Mouse (Mus musculus) left cerebral cortex, postnatal 36 days (tissue): ENCODE measurements around the gene Sipa1l3. TPM values are rescaled to one million over a fixed set of nuclear protein-coding genes. Genes with fewer than 3 reads are reported as not detected.

Experiments used
- DNase-seq, 2 experiments: peaks; one replicate each; pipeline ENCODE4 v3.0.0; 2021 to 2022; ENCODE audit warnings: low spot score in 2 of 2, mixed read lengths in 1 of 2
- intact Hi-C: fragments of 180-260 bp; cut with DNase I; formaldehyde crosslinking; loops from one replicate; pipeline ENCODE4 v1.15.1; 2025
- total RNA-seq, 2 experiments: library from RNA; stranded (reverse); gene quantifications; 2 replicates each; pipeline ENCODE4 v1.2.3; 2021

Gene Sipa1l3
- total RNA-seq, 2 experiments from 2014 or later = 41.2 to 65.2 TPM

DNA sequence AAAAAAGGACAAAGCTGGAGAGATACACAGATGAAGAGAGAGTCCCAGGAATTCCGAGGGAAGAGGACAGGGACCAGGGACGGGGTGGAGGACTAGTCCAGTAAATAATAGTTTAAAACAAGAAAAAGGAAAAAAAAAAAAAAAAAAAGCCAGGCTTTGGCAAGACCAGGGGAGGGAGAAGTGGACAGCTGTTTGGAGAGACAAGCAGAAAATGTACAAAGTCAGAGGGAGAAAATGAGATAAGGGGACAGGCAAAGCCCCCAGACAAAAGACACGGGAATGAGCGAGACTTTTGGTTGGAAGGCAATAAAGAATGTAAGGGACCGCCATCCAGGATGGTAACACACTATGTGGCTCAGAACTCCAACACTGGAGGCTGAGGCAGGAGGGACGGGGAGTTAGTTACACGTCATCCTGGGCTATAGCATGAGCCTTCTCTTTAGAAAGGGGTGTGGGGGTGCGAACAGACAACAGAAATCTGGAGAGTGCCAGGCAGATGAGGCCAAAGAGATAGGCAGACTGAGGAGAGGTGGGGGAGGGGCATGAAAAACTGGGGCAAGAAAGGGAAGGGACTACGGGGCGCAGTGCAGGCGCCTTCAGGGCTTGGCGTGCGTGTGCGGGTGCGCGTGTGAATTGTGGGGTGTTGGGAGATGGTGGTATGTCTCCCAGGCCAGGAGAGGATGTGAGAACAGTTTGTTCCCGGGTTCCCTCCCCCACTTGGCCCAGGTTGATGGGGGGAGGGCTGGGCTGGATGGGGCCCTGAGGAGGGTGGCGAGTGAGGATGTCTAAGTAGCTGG is 200.1 kb downstream of the Sipa1l3 start:
- DNase-seq = peak; percentile 71
- intact Hi-C loops = loop anchor here (5.0 kb wide), 1 partner anchor 44 kb away; no protein-coding TSS in a partner anchor

DNA sequence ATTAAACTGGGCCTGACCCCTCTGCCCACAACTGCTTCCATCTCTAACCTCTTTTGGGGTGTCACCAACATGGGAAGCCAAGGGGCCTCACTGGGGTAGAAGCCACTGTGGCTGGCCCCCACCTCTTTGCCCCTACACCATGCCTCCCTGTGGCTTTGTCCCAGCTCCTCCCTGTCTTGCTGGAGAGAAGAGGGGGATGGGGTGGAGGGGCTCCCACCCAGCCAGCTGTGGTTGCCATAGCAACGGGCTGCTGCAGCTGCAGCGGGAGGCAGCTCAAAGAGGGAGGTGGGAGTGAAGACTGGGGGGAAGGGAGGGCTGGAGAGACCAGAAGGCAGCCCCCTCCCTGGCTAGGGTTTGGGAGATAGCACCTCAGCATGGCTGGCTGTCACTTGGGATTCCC is 200.9 kb downstream of the Sipa1l3 start:
- no peak for DNase-seq
- intact Hi-C loops = loop anchor here (5.0 kb wide), 1 partner anchor 45 kb away; no protein-coding TSS in a partner anchor

DNA sequence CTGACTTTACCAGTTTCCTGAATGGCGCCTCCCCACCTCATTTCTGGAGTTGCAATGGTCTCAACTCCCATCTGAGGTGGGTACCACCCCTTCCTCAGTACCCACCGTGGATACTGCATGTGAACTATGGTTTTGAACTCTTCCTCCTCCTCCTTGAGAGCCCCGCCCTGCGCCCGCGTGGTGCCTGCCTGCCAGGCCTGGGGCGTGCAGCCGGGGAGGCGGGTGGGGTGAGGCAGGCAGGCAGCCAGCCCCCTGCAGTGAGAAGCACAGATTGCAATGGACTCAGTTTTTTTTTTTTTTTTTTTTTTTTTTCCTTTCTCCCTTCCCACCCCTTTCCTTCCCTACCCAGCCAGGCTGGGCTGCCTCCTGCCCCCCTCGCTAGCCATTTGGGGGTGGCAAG is 201.5 kb downstream of the Sipa1l3 start:
- intact Hi-C loops = loop anchor here (1.0 to 5.0 kb wide), 2 partner anchors 28 to 45 kb away; no protein-coding TSS in a partner anchor
- DNase-seq = peak; percentile 79 to 88

DNA sequence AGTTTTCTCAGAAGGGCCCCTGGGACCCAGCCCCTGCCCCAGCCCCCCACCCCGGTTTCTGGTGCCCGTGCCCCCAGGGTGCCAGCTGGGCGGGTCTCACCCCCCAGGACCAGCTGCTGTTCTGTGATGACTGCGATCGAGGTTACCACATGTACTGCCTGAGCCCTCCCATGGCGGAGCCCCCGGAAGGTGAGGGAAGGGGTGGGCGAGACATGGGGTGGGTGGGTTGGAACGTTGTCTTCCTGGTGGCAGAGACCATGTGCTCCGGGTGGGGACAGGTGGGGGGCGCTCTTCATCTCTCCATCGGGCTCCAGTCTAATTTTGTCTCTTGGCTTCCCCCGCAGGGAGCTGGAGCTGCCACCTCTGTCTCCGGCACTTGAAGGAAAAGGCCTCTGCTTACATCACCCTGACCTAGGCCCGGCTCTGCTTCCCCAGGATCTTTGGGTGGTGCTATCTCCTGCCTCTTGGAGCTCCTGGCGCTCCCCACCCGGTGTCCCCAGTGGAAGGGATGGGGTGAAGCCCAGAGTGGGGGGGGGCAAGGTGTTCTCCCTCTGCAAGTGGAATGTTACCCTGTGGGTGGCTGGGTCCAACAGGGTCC is 202.2 kb downstream of the Sipa1l3 start:
- intact Hi-C loops = loop anchor here (1.0 to 5.0 kb wide), 2 partner anchors 29 to 46 kb away; no protein-coding TSS in a partner anchor
- DNase-seq = peak in 1 of 2 experiments; percentile 65

DNA sequence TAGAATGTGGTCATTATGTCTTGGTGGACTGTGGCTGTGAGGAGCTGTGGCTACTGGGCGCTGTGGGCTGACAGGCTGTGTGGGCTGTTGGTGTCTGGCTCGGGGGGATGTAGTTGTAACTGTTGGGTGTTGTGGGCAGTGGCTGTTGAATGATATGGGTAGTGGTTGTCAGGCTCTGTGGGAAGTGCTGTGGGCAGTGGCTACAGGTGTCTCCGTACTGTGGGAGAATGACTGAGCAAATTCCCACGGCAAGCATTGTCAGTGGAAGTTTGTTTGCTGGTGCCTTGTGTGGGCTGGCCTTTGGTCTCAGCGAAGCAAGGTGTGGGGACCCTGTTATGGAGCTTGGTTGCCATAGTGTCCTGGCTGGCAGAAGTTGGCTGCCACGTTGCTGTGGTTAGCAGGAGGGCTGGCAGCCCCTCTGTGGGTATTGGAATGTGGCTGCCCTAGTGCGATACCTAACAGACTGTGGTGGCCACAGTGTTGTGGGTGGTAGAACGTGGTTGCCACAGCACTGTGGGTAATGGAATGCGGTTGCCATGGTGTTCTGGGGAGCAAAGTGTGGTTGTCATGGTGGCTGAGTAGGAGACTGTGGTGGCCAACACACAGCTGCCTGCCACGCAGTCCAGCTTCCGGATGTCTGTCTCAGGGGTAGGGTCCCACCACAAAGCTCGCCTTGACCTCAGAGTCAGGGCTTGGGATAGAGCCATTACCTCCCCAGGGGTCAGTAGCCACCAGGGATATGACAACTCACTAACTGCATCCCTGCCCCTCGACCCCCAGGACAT is 203.4 kb downstream of the Sipa1l3 start:
- intact Hi-C loops = loop anchor here (5.0 kb wide), 1 partner anchor 47 kb away; no protein-coding TSS in a partner anchor

DNA sequence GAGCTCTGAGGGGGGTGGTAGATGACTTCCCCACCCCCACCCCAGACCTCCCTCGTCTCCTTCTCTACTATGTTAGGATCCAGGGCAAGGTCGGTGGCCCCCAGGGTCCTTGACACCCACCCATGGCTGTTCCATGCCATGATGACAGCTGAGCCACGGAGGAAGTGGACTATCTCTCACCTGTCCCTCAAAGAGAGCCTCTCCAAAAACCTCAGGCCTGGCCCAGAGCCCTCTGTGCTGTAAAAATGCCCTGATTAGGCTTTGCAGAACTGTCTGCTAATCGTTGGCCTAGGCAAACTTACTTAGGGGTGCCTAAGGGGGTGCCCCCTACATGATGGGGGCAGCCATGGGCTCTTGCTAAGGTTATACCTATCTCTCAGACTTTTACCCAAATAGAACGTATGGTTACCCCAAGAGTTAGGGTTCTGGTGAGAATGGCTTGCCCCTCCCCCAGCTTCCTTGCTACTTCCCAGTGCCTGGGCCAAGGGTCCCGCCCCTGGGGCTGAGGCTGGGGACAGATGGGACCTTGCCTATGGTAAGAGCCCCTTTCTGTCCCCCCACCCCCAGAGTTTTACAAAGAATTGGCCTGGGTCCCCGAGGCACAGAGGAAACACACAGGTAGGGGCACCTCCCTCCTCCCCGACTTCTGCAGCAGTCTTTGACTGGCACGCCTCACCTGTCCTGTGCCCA is 204.7 kb downstream of the Sipa1l3 start:
- intact Hi-C loops = no loop called here
- DNase-seq = no peak

More for the DNA sequence above, 203.4 kb downstream of the Sipa1l3 start:
- peak; percentile 72 to 80 for DNase-seq

DNA sequence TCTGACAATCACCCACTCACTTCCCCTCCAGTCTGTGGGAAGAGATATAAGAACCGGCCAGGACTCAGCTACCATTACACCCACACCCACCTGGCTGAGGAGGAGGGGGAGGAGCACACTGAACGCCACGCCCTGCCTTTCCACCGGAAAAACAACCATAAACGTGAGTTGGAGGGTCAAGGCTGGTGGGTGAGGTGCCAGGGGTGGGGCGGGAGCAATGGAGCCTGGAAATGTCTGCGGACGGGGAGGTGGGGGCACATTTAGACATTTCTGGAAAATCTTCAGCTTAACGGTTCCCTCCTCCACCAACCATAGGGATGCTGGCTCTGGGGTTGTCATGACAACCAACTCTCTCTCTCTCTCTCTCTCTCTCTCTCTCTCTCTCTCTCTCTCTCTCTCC is 205.4 kb downstream of the Sipa1l3 start:
- intact Hi-C loops = no loop called here
- DNase-seq = peak; percentile 68 to 70

DNA sequence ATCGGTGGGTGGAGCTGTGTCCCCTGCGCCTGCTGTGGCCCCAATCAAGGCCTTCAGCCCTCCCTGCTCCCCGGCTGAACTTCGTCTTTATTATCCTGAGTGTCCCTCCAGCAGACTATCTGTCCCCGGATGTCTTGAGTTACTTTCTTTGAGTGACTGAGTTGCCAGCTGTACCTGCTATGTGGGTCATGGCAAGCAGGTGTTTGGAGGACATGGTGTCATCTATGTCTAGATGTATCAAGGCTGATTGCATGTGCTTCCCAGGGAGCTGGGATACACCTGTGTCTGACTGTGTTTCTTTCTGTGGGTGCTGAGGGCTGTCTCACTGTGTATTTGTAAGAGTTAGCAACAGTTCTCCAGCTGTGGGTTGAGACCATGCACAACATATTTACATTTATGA is 208.7 kb downstream of the Sipa1l3 start:
- intact Hi-C loops = loop anchor here (5.0 kb wide), 1 partner anchor 38 kb away; no protein-coding TSS in a partner anchor

DNA sequence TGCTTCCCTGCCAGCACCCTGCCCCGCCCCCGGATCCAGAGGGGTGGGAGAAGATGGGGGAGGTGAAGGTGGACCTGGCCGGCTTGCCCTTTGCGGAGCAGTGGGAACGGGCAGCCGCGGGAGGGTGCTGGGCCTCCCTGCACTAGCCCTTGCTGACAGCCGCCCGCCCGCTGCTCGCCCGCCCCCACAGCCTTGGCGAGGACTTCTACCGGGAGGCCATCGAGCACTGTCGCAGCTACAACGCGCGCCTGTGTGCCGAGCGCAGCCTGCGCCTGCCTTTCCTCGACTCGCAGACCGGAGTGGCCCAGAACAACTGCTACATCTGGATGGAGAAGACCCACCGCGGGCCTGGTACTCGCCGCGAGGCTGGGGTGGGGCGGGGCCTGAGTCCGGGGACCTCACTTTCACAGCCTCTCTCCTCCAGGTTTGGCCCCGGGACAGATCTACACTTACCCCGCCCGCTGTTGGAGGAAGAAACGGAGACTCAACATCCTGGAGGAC is 209.2 kb downstream of the Sipa1l3 start:
- DNase-seq = peak; percentile 74 to 84
- intact Hi-C loops = loop anchor here (5.0 kb wide), 1 partner anchor 38 kb away; no protein-coding TSS in a partner anchor

More for the DNA sequence above, 208.7 kb downstream of the Sipa1l3 start:
- no peak for DNase-seq

DNA sequence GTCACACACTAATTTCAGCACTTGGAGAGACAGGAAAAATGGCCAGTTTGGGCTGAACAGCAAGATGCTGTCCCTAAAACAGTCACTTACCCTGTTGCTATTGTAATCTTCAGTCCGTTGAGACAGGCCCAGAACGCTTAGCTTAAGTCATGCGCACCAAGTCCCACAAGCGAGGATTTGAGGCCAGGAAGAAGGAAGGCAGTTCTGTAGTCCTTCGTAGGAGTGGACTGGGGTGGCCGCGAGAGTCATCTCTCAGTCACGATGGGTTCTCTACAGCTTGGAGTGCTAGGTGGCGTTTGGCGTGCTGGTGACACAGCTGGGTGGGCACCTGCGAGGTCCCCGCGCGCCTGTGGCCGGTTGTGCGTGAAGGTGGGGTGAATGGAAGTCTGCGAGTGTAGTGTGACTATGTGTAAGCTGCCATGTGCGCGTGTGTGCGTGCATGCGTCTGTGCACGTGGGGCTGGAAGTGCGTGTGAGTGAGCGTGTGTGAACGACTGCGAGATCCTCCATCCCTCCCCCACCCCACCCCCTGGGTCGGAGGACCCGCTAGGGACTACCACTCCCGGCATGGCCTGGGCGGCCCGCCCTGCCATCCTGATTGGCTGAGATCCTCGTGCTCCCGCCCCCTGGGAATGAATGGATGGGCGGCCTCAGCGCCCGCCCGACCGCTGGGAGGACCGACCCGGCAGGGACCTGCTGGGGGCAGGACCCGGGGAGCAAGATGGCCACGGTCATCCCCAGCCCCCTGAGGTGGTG is 210.9 kb downstream of the Sipa1l3 start:
- peak; percentile 92 to 95 for DNase-seq
- intact Hi-C loops = loop anchor here (5.0 kb wide), 1 partner anchor 40 kb away; no protein-coding TSS in a partner anchor

DNA sequence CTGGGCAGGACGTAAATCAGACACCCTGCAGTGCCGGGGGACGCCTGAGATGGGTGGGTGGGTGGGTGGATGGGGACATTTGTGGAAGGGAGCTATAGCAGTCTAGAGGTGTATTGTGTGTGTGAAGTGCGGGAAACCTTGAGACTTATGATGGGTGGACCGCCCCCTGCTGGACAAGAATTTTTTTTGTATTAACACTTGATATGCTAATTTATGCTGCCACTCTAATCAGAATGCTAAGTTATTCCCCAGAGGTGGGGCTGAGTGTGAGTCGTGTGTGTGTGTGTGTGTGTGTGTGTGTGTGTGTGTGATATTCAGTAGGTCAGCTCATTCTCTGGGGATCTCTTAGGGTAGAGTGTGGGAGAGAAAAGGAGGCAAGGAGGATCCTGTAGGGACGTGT is 211.8 kb downstream of the Sipa1l3 start:
- no peak for DNase-seq
- intact Hi-C loops = loop anchor here (5.0 kb wide), 1 partner anchor 41 kb away; no protein-coding TSS in a partner anchor

DNA sequence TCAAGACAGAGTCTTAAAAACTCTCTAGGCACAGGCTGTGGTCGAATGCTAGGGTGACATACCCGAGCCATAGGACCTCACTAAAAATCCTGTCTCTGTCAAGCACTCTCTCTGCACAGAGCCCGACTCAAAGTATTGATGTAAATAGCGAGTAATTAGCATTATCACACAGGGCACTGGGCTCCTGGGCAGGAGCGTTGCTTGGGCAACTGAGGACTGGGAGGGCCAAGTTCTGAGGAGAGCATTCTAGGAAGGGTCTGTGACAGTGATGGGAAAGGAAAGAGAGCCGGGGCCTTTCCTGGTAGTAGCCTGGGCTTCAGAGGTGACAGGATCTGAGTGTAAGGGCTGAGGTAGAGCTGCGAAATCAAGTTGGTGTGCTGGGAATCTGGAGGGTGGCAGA is 212.3 kb downstream of the Sipa1l3 start:
- intact Hi-C loops = loop anchor here (5.0 kb wide), 1 partner anchor 41 kb away; no protein-coding TSS in a partner anchor
- no peak for DNase-seq

DNA sequence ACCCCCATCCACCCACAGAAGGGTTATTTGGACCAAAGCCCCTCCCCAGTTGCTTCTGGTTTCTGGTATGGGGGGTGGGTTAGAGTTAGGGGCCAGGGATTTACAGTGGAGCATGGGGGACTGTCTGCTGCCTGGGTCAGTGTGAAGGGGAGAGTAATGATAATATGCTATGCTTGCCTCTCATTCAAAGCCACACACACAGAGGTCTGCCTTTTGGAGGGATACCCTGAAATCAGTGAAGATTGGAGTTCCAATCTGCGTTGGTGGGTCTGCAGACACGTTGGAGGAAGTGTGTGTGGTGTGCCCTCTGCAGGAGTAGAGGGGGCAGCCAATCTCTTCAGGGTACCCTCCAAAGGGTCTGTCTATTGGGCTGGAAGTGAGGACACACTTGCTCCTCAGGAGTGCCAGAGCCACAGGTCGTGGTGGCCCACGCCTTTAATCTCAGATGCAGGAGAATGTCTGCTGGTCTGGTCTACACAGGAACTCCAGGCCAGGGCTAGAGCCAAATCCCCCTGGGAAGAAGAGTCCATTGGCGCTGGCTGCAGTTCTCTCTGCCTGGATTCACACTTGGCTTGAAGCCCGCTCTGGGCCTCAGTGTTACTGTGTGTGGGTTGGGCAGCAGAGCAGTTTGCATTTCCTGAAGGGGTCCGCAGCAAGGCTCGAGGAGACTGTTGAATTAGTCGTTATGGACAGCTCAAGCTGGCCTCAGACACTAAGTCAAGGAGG is 213.0 kb downstream of the Sipa1l3 start:
- no peak for DNase-seq
- intact Hi-C loops = loop anchor here (5.0 kb wide), 1 partner anchor 42 kb away; no protein-coding TSS in a partner anchor

DNA sequence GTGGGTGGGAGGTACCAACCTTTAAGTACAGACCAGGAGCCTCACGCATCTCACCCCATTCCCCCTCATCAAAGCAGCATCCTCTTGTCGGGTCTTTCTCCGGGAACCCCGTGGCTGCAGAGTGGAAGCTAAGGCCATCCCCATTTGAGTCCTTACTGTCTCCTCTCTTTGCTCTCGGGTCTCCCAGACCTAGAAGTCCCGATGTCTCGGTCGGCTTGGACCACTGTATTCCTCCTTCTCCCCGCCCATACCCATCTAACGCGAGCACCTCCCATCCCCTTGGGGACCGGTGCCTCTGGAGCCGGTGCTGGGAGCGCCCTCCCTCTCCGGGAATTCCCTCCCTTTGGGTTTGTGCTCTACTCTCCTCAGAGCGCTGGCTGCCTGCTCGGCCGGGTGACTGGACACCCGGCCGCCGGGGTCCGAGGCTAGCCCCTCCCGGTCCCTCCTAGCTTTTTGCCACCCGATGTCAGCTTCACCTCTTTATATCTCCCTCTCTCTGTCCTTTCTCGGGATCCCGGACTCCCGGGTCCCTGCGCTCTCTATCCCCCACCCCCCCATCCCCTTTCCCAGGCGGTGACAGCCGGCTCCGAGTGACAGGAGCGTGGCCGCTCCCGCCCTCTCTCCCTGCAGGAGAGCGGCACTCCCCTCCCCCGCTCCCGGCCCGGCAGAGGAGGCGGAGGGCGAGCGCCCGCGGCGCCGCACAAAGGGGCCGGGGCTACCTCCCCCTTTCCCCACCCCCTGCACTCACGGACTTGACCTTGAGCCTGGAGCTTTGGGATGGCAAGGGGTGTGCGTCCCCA is 213.8 kb downstream of the Sipa1l3 start:
- intact Hi-C loops = loop anchor here (5.0 kb wide), 3 partner anchors 43 to 122 kb away; partner anchors contain the start of genes Psmd8 and Yif1b
- DNase-seq = peak in 1 of 2 experiments; percentile 43

DNA sequence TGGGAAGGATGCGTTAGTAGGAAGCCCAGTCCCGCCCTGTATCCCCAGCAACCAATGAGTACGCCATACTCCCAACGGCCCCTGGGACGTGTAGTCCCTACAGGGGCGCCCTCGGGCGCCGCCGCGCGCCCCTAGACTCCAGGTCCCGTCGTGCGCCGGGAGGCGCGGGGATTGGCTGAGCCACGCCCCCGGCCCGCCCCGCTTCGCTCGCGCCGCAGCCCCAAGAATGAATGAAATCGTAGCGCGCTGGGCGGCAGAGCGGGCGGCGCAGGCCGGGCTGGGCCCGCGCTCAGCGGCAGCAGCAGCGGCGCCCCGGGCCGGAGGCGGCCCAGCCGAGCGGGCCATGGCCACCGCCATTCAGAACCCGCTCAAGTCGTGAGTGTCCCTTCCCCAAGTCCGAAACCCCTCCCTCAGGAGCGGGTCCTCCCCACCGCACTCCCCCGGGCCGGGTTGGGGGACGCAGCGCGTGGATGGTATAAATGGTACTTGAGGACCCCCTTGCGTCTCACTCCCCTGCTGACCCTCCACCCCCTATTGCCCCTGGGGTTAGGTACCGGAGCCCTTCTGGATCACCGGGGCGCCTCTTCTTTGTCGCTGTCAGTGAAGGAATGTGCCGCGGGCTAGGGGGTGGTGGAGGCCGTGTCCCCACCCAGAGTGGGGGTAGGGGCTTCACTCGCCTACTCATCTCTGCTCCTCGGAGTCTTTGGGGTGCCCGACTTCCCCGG is 214.5 kb downstream of the Sipa1l3 start, which contains the start of gene Dpf1:
Dpf1 (plus strand) TSS at position 214 of the 725 bp plus-strand sequence.
- DNase-seq = peak; percentile 89 to 91
- intact Hi-C loops = loop anchor here (5.0 kb wide), 2 partner anchors 67 to 122 kb away; partner anchors contain the start of genes Psmd8 and Yif1b

DNA sequence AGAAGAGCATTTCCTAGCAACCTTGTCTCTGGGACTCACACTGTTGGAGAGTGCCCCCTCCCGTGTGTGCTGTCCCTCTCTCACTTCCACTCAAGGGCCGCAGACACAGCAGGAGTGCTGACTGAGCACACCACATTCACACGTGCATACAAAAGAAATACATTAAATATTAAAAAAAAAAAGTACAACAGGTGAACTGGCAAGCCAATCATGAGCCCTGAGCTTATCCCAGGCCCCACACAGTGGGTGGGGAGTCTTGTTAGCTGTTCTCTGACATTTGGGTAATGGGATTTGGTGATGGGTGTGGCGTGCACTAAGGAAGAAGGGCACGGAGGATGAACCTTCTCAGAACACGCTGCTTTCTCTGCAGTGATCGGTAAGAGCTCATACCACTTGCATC is 215.8 kb downstream of the Sipa1l3 start:
- intact Hi-C loops = loop anchor here (5.0 kb wide), 2 partner anchors 65 to 120 kb away; partner anchors contain the start of genes Psmd8 and Yif1b

More for the DNA sequence above, 215.8 kb downstream of the Sipa1l3 start:
- DNase-seq = no peak
